Mouse (Mus musculus) fibroblast of lung, adult 2 months (primary cell): ENCODE data around the gene Smpd2.
A peak's percentile ranks its signal among the peaks of the same experiment; 100 is the strongest.

Source experiments
- DNase-seq: peaks from one replicate; pipeline ENCODE4 v3.0.0-alpha.2; 2011; ENCODE audit warnings: low read depth

Smpd2 gene

GRCm38 (mm10) chr10:41489708-41490517 is at the start of gene Smpd2, which contains the start of gene Ppil6:
Smpd2 (minus strand) TSS chr10:41490369.
Ppil6 (plus strand) TSS chr10:41490439.
- peak; percentile 82 for DNase-seq

GRCm38 (mm10) chr10:41538986-41539385 is 48.8 kb upstream of the Smpd2 start:
- DNase-seq: no peak

- DNase-seq: no peak
These were observed 47.8 kb upstream of the Smpd2 start for GRCm38 (mm10) chr10:41537983-41538330.

GRCm38 (mm10) chr10:41537226-41537982 is 47.2 kb upstream of the Smpd2 start:
- DNase-seq: no peak

GRCm38 (mm10) chr10:41536714-41537113 is 46.5 kb upstream of the Smpd2 start:
- DNase-seq: no peak

- no peak for DNase-seq
These were observed 45.8 kb upstream of the Smpd2 start for GRCm38 (mm10) chr10:41535991-41536390.

GRCm38 (mm10) chr10:41529972-41530371 is 39.8 kb upstream of the Smpd2 start:
- no peak for DNase-seq

GRCm38 (mm10) chr10:41525696-41526095 is 35.5 kb upstream of the Smpd2 start:
- DNase-seq: no peak

- DNase-seq: no peak
These were observed 33.2 kb upstream of the Smpd2 start for GRCm38 (mm10) chr10:41523386-41523785.

GRCm38 (mm10) chr10:41520410-41520673 is 30.2 kb upstream of the Smpd2 start:
- DNase-seq: no peak

GRCm38 (mm10) chr10:41519640-41520409 is 29.7 kb upstream of the Smpd2 start:
- DNase-seq: no peak

GRCm38 (mm10) chr10:41518981-41519618 is 28.9 kb upstream of the Smpd2 start, which contains the start of gene Cd164:
Cd164 (plus strand) TSS chr10:41519414.
- peak; percentile 80 for DNase-seq

GRCm38 (mm10) chr10:41518508-41518980 is 28.4 kb upstream of the Smpd2 start:
- peak; percentile 67 for DNase-seq

GRCm38 (mm10) chr10:41514921-41515320 is 24.8 kb upstream of the Smpd2 start:
- DNase-seq: no peak

GRCm38 (mm10) chr10:41514301-41514700 is 24.1 kb upstream of the Smpd2 start:
- no peak for DNase-seq

GRCm38 (mm10) chr10:41509160-41509559 is 19.0 kb upstream of the Smpd2 start:
- no peak for DNase-seq

- DNase-seq: peak; percentile 72
These were observed 15.3 kb upstream of the Smpd2 start for GRCm38 (mm10) chr10:41505446-41505845.

- DNase-seq: no peak
These were observed 14.8 kb upstream of the Smpd2 start for GRCm38 (mm10) chr10:41504996-41505395.

- no peak for DNase-seq
These were observed 10.8 kb upstream of the Smpd2 start for GRCm38 (mm10) chr10:41500941-41501340.

GRCm38 (mm10) chr10:41491111-41491510 is 942 bp upstream of the Smpd2 start:
- no peak for DNase-seq

GRCm38 (mm10) chr10:41490518-41490873 is 327 bp upstream of the Smpd2 start:
- no peak for DNase-seq

- DNase-seq: no peak
These were observed 875 bp downstream of the Smpd2 start for GRCm38 (mm10) chr10:41489294-41489693.
